Mouse (Mus musculus): ENCODE measurements around the gene Akap10.
"Not testable (repeated sequence)": the region's sequence is repeated elsewhere in the genome, so short reads cannot be mapped to it uniquely, and the experiment has no call there.

The Akap10 gene

DNA sequence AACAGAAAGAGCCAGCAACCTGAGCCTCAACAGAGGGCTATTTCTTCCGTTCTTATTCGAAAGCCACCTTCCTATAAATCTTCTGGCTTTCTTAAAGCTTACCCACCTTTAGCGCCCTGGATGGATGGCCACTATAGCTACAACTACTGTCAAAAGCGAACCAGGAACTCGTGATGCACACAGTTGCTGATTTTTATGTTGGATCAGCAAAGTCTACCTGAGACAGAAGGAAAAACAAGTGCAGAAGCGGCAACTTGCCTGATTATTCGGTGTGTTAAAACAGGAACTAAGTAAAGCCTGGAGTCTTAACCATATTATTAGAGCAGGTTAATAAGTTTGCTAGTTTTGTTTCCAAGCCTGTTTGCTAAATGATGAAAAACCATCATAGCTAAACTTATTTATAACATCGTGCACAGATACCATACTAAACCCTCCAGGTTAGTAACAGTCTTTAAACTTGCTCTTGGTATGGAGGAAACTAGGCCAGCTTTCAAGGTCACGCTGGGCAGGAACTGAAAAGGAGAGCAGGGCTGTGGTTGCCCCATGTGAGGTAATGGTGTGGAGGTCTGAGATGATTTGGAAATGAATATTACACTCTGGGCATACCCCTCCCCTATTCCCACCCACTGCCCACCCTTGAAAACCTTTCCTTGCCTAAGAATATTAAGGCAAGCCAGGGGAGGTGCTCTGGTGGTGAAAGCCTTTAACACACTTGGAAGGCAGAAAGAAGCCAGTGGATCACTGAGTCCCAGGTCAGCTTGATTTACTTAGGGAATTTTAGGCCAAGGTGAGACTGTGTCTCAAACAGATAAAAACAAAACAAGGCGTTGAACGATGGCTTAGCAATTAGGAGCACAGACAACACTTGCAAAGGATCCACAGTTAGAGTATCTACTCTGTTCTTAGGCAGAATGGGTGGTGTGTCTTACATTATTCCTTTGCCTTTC lies 861 bp upstream of the Akap10 start:
- DNase-seq (ENCODE audit: low read depth, low spot score), result no peak

DNA sequence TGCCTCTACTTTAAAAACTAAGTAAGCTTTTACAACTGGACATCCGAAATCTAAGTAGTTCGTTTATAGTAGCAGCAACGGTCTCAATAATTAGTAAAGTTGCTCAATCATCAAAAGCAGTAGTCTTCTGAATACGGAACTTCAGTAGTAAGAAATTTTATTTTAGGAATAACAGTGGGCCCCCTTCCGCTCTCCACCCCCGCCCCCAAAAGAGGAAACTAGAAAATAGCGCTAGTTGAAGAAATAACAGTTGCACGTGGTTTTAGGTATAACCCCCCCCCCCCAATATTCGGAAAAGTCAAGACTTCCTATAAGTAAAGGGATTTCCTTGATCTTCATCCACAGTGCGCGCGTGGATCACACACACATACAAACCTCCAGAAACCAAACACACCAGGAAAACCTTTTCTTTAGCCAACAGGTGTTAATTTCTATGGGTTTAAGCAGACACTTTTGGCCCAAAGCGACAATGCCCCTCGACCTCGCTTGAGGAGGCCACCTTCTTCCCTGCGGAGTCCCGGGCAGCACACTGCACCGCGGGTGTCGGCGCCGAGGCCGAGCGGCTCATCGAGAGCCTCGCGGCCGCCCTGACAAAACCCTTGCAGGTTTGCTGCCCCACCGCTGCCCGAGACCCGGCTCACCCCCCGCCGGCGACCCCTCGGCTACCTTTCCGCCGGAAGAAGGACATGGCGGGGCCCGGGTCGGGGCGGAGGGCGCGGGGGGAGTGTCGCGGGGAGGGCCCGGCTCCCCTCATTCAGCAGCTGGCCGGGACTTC lies 542 bp downstream of the Akap10 start:
- DNase-seq (ENCODE audit: low read depth, low spot score), result no peak

DNA sequence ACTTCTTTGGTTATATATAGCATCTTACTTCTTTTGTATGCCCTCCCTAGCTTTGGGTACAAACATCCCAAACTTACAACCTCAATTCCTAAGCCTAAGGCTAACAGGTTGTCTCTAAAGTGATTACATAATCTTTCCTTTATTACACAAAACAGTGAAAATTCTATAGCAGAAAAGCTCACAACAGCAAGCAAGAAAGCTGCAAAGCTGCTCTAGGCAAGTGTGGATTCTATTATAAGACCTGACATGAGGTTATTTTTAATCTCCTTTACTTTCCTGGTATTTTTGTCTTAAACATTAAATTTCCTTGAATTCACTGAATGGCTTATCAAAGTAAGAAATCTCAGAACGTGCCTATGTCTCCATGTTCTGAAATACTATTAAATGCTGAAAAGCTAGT lies 6.7 kb downstream of the Akap10 start:
- DNase-seq (ENCODE audit: low read depth, low spot score), result no peak

DNA sequence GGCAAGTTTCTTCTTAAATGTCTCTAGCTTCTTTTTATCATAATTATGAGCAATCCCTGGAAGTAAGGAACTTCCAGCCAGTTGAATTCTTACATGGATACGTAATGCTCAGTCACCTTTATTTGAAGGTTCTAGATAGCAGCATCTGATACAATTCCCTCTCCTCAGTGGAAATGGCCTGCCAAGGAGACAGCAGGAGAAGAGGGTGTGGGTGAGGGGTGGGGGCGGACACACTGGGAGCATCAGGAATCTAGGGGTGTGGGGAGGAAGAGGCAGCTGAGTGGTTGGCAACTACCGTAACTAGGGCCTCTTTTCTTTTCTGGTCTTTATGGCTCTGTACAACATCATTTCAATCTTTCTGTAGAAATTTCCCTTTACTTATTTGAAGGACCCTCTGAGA lies 10.3 kb downstream of the Akap10 start:
- no peak for DNase-seq (ENCODE audit: low read depth, low spot score)

DNA sequence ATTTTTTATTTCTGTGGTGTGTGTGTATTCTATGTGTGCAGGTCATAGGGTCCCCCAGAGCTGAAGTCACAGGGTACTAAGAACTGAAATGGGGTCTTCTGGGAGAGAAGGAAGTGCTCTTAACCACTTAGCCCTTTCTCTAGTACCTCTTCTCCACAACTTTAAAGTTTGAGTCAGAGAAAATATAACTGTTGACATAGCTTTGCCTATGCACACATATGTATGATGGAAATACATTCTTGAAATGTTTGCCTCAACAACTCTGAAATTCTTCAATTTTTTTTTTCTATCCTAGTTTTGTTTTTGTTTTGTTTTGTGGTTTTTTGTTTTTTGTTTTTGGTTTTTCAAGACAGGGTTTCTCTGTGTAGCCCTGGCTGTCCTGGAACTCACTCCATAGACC lies 21.7 kb downstream of the Akap10 start:
- no peak for DNase-seq (ENCODE audit: low read depth, low spot score)

DNA sequence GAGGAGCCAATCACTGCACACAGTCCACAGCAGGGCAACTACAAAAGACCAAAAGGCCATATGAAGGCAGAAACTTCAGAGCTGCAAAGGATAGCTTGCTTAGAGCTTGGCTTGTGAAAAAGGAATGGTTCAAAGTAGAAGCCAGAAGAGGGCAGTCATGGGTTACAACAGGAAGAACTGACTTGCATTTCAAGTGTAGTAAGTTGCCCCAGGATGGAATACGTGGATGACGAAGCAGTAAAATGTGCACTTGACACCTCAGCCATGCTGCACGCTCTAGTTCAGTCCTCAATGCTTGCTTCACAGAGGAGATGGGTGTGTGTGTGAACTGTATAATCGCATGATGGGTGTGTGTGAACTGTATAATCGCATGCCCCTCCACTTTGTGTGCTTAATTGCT lies 47.9 kb downstream of the Akap10 start:
- no peak for DNase-seq (ENCODE audit: low read depth, low spot score)

DNA sequence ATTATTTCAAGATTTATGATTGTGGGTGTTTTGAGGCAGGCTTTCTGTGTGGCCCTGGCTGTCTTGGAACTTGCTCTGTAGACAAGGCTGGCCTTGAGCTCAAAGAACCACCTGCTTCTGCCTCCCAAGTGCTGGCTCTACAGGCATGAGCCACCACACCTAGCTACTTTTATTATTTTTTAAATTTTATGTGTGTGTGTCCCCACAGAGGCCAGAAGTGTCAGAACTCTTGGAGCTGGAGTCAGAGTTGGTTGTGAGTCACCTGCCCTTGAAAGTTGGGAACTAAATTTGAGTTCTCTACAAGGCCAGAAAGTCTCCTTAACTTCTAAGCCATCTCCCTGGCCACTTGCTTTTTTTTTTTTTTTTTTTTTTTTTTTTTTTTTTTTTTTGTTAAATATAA lies 50.1 kb downstream of the Akap10 start:
- no peak for DNase-seq (ENCODE audit: low read depth, low spot score)

DNA sequence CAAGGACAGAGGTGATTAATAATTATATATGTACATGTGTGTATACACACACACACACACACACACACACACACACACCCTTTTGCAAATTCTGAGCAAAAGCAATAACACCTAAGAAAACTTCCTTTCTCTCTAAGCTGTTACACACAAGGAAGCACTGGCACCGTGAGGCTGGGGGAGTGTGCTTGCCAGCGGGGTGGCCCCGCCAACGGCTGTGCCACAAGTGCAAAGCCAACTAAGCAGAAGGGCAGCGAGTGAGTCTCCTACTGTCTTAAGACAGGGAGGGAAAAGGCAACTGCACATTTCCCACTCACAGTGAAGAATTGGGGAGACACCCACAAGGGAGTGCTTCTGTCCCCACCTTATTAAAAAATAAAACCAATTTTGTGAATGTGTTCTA lies 58.2 kb downstream of the Akap10 start:
- no peak for DNase-seq (ENCODE audit: low read depth, low spot score)

DNA sequence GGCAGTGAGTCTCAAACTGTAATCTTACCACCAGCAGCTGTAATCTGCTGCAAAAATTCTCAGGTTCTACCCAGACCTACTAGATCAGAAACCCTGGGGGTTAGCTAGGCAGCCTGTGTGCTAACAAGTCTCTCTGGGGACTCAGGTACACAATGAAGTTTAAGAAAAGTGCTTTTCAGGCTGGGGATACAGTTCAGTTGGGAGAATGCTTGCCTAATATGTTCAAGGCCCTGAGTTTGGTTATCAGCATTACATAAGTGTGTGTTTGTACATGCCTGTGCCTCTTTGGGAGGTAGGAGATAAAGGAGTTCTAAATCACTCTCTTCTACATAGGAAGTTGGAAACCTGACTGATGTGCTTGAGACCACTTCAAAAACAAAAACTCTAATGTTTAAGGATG lies 63.2 kb downstream of the Akap10 start:
- DNase-seq (ENCODE audit: low read depth, low spot score), result no peak

DNA sequence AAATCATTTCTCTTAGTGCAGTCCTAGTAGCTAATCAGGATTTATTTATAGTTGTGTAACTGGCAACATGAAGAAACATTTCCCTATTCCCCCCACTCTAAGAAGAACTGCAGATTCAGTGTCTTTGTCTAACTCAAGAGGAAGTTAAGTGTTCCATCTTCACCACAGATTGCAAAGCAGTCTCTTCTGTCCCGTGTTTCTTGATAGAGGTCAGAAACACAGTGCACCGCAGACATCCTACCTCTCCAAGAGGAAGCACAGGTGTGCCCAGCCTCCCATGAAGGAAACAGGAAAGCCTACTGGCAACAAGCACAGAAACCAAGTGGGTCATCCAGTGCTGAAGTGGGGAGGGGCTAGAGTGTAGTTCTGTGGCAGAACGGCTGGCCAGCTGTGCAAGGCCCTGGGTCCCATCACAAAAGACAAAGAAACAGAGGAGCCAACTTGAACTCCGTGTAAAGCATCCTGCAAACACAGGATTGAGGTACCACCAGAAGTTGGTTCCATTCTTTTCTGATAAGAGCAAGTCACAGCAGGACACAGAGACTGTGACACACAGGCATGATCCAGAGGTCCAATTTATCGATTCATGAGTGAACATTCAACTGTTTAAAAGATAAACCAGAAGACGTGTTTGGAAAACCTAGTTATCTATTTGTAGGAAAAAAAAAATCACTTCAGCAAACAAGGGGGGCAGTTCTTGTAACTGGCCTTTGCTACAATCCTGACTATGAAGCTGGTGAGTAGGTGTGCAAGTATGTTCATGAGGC lies 68.1 kb downstream of the Akap10 start:
- DNase-seq (ENCODE audit: low read depth, low spot score), result no peak

DNA sequence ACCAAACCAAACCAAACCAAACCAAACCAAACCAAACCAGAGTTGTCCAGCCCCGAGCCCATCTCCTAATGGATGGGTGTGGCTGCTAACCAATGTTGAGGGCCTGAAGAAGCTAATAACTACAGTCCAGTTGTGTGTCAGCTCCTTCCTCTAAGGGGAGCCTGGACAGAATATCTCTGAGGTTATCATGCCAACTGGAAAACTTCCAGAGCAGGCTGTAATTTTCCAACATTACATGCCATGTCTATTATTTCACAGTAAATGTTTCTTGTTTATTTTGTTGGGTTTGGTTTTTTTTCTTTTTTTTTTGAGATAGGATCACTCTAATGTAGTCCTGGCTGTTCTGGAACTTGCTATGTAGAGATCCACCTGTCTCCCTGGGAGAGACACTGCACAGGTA lies 70.7 kb downstream of the Akap10 start:
- DNase-seq (ENCODE audit: low read depth, low spot score), result no peak

DNA sequence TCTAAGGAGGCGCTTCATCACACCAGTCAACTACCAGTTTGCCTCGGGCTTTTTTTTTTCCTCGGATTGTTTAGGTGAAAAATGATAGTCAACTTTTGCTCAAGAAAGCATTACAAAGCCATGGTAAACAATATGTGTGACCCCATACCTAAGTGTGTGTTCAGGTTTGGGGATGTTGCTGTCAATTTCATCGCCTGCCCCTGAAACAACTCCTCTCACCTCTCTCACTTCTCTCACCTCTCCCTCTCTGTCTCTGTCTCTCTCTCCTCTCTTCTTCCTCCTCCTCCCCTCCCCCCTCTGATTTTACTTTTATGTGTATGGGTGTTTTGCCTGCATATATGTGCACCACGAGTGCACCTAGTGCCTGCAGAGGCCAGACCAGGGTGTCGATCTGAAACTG lies 74.5 kb downstream of the Akap10 start:
- no peak for DNase-seq (ENCODE audit: low read depth, low spot score)

DNA sequence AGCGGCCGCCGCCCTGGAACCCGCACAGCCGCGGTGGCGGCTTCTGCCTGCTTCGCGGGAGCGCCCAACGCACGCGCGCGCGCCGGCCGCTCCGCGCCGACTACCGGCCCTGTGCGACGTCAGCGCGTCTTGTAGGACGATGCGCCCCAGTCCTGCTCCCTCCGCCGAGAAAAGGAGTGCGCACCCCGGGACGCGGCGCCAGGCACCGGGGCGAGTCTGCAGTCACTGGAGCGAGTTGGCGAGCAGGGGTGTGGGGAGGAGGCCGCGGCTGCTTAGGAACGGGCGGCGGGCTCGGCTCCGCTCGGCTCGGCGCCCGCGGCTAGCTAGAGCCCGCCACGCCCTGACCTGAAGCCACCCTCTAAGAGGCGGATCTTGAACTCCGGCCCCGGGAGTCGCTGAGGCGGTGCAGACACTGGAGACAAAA lies 75.1 kb downstream of the Akap10 start, which contains the start of gene Ulk2:
Gene Ulk2 (minus strand): TSS at position 86 of the 424 bp plus-strand sequence.
- DNase-seq (ENCODE audit: low read depth, low spot score), result peak; percentile 81

DNA sequence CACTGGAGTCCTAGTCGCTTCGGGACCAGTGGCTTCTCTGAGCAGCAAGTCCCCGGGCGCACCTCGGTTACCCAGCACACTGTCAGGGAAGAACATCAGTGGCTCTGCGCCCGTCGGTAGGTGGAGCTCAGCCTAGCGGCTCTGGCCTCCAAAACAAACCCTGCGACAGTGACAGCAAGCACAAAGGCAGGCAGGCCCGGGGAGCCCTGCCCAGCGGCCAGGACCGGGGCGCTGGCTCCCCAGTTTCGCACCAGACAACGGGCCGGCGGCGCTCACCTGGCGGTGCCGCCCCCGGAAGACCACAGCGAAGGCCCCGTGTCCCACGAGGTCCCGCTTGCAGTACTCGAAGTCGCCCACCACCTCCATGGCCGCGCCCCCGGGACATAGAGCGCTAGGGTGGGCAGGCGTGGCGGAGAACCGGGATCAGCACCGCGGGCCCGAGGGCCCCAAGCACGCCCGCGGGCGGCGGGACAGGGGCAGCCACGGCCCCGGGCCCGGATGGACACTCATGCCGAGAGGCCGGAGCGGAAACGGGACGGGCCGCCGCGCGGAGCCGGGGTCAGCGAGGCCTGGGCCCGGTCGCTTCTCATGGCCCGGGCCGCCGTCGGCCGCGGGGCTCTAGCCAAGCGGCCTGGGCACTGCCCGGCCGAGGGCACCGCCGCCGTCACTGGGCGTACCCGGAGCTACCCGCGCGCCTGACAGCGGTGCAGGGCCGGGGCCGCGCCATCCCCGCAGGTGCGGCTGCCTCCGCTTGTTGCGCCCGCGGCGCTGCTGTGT lies 75.7 kb downstream of the Akap10 start:
- DNase-seq (ENCODE audit: low read depth, low spot score), result peak; percentile 58

DNA sequence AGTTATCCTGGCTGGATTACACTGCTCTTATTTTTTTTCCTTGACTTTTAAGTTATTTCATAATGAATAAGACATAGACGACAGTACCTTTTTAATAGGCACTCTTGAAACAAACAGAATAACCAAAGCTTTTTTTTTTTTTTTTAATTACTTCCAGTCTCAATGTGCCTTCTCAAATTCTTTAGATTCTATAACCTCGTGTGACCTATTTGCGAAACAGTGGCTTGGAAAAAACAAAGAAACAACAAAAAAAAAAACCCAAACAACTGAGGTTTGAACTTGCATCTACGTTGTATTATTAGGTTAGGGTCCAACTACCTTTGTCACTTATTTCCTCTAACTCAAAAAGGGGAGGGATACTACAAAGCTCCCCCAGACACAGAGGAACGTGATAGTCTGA lies 76.4 kb downstream of the Akap10 start:
- no peak for DNase-seq (ENCODE audit: low read depth, low spot score)

DNA sequence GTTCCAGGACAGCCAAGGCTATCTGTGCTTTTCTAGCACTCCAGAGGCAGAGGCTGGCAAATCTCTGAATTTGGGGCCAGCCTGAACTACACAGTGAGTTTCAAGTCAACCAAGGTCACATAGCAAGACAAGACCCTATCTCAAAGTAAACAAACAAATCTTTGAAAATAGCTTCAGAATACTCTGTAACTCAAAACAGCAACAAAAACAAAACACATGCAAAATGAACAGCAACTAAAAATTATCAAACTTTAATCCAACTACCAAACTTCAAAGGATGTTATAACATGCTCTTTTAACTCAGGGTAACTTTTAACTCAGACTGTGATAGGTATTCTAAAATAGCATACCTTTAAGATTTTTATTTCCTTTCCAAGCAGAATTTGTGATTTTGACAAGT lies 77.1 kb downstream of the Akap10 start:
- no peak for DNase-seq (ENCODE audit: low read depth, low spot score)

DNA sequence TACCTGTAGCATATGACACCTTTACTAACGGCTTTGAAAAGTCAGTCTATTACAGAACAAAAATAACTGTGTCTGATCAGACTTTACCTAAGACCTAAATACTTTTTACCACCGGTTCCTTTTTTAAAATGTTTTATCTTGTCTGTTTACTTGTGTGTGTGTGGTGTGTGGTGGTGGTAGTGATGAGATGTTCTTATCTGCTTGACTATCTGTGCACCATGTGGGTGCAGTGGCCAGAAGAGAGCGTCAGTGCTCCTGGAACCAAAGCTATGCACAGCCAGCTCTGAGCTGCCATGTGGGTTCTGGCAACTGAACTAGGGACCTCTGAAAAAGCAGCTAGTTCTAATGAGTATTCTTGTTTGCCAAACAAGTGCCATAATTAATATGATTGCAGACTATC lies 78.9 kb downstream of the Akap10 start:
- DNase-seq (ENCODE audit: low read depth, low spot score), result no peak

DNA sequence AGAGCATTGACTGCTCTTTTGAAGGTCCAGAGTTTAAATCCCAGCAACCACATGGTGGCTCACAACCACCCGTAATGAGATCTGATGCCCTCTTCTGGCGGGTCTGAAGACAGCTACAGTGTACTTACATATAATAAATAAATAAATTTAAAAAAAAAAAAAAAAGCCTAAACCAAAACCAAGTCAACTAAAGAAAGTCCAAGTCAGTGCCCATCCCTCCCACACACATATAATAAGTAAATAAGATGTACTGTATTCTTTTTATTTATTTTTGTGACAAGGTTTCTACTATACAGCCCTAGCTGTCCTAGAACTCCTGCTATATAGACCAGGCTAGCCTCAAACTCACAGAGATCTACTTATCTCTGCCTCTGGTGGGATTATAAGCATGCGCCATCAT lies 89.4 kb downstream of the Akap10 start:
- DNase-seq (ENCODE audit: low read depth, low spot score), result not testable (repeated sequence)

DNA sequence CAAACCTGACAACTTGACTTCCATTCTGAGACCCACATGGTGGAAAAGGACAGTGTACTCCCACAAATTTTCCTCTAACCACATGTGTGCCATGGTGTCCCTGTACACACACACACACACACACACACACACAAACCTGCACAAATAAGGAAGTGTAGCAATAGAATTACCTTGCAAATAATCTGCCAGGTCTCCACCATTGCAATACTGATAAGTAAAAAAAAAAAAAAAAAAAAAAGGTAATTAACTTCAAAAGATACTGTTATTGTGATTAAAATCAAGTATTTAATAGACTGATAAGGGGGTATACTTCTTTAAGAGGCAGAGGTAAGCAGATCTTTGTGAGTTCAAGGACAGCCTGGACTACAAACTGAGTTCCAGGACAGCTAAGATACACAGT lies 90.1 kb downstream of the Akap10 start:
- DNase-seq (ENCODE audit: low read depth, low spot score), result no peak

DNA sequence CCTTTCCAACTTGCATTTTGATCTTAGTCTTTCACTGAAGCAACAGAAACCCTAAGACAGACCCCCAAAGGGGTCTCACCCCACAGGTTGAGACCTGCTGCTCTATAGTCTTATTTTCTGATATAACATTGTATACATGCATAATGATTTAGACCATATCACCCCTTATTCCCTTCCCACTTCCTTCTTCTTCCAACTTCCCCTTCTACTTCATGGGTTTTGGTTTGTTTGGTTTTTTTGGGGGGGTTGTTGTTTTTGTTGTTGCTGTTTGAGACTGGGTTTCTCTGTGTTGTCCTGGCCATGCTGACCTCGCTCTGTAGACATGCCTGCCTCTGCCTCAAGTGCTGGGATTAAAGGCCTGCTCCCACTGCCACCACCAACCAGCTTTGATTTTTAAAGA lies 90.9 kb downstream of the Akap10 start:
- no peak for DNase-seq (ENCODE audit: low read depth, low spot score)
